Mouse (Mus musculus): ENCODE results near the gene Tbx20.

The Tbx20 gene

GRCm38 (mm10) chr9:24767056-24767455 lies 7.0 kb downstream of the Tbx20 start:
- DNase-seq (ENCODE audit: low spot score): no peak

- DNase-seq (ENCODE audit: low spot score): no peak
Measured at GRCm38 (mm10) chr9:24765572-24765971, 8.5 kb downstream of the Tbx20 start.

GRCm38 (mm10) chr9:24760461-24760860 lies 13.6 kb downstream of the Tbx20 start:
- DNase-seq (ENCODE audit: low spot score): no peak

DNA sequence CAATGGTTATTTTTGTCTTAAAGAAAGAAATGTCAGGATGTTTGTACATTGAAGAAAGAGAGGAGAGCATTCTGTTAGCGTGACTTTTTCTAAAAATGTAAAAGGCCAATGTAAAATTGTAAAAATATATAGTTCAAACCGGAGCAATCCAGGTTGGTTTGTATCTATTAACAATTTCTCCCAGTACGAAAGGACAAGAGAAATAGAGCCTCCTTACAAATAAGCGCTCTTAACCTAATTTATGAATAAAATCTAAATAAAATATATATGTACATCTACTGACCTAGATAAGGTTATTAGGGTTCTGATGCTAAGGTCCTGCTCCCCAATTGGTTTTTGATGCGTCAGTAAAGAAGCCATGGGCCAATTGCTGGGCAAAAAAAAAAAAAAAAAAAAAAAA lies 29.1 kb downstream of the Tbx20 start:
- no peak for DNase-seq (ENCODE audit: low spot score)

- no peak for DNase-seq (ENCODE audit: low spot score)
Measured at GRCm38 (mm10) chr9:24701246-24701645, 72.9 kb downstream of the Tbx20 start.

DNA sequence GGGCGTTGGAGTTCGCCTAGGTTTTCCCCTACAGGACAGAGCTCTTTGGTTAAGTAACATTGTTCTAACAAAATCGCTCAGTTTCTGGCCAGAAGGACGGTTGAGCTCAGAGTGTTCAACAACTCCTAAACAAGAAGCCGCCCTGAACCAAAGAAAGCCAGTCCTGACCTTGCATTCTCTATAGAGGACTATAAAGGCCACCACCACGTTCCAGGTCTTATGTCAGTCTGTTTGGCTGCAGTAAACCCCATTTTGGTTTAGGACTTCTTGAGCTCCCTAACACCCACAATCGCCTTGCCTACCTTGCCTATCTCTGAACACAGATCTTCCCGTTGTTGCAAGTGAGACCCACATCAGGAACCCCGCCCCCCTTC lies 77.7 kb downstream of the Tbx20 start:
- DNase-seq (ENCODE audit: low spot score): no peak

DNA sequence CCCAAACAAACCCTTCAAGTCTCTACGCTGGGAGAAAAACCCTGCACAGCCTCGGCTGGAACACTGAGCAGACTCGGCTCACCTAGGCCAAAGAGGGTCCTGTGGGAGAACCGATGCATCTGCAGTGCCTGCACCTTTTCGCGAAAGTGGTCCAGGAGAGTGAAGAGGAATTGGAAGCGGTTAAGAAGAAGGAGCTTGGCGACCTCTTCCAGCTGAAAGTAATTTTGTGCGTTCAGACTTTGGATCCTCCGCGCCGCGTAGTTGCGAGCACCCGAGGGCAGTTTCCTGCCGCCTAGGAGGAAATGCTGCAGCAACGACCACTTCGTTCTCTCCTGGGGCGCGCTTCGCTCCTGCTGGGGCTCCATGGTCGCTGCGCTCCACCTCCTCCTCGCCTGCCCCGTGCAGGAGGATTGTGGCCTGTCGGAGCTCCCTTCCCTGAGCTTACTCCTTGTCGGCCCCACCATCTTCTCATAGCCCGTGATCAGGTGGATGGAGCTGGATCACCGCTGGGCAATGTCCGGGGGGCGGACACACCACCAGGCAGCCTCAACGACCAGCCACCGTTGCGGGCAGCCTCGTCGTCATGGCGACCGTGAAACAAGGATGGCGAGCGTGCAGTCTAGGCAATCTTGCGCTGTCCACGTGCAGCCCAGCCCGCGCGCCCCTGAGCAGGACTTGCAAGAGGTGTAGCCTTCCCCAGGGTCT lies 78.3 kb downstream of the Tbx20 start, which contains the start of gene Dpy19l2:
Dpy19l2 (minus strand) TSS at position 594 of the 705 bp plus-strand sequence.
- DNase-seq (ENCODE audit: low spot score): no peak
